Mouse (Mus musculus) T-cell, adult 2 months (primary cell): ENCODE data around the gene Traf3.

Source experiments
- DNase-seq: peaks from one replicate; pipeline ENCODE4 v3.0.0; 2022; ENCODE audit warnings: low spot score

Gene Traf3

GRCm38 (mm10) chr12:111203945-111204344 lies 37.8 kb downstream of the Traf3 start:
- DNase-seq: no peak

- no peak for DNase-seq
Observed at GRCm38 (mm10) chr12:111207641-111208040, 41.5 kb downstream of the Traf3 start.

GRCm38 (mm10) chr12:111211729-111212128 lies 45.6 kb downstream of the Traf3 start:
- DNase-seq: no peak

- DNase-seq: no peak
Observed at GRCm38 (mm10) chr12:111218867-111219266, 52.7 kb downstream of the Traf3 start.

- peak; percentile 4 for DNase-seq
Observed at GRCm38 (mm10) chr12:111225197-111225780, 59.1 kb downstream of the Traf3 start.

- no peak for DNase-seq
Observed at GRCm38 (mm10) chr12:111227410-111227809, 61.2 kb downstream of the Traf3 start.

- DNase-seq: no peak
Observed at GRCm38 (mm10) chr12:111228488-111228887, 62.3 kb downstream of the Traf3 start.

- no peak for DNase-seq
Observed at GRCm38 (mm10) chr12:111230793-111231192, 64.6 kb downstream of the Traf3 start.

GRCm38 (mm10) chr12:111233798-111234197 lies 67.6 kb downstream of the Traf3 start:
- no peak for DNase-seq

- no peak for DNase-seq
Observed at GRCm38 (mm10) chr12:111234383-111234782, 68.2 kb downstream of the Traf3 start.

- no peak for DNase-seq
Observed at GRCm38 (mm10) chr12:111235631-111236030, 69.5 kb downstream of the Traf3 start.

GRCm38 (mm10) chr12:111237611-111238188 lies 71.5 kb downstream of the Traf3 start:
- DNase-seq: no peak

GRCm38 (mm10) chr12:111238345-111238744 lies 72.2 kb downstream of the Traf3 start:
- DNase-seq: no peak

- DNase-seq: peak; percentile 15
Observed at GRCm38 (mm10) chr12:111238778-111239177, 72.6 kb downstream of the Traf3 start.

- DNase-seq: no peak
Observed at GRCm38 (mm10) chr12:111239930-111240329, 73.8 kb downstream of the Traf3 start.

GRCm38 (mm10) chr12:111241916-111242315 lies 75.7 kb downstream of the Traf3 start:
- DNase-seq: no peak

GRCm38 (mm10) chr12:111242346-111242745 lies 76.2 kb downstream of the Traf3 start:
- DNase-seq: no peak

GRCm38 (mm10) chr12:111243733-111244132 lies 77.6 kb downstream of the Traf3 start:
- DNase-seq: no peak

GRCm38 (mm10) chr12:111245070-111245469 lies 78.9 kb downstream of the Traf3 start:
- DNase-seq: no peak

GRCm38 (mm10) chr12:111246808-111247464 lies 80.8 kb downstream of the Traf3 start:
- no peak for DNase-seq

GRCm38 (mm10) chr12:111249095-111249494 lies 82.9 kb downstream of the Traf3 start:
- no peak for DNase-seq

- DNase-seq: no peak
Observed at GRCm38 (mm10) chr12:111250116-111250515, 83.9 kb downstream of the Traf3 start.

- DNase-seq: no peak
Observed at GRCm38 (mm10) chr12:111251227-111251626, 85.1 kb downstream of the Traf3 start.

- no peak for DNase-seq
Observed at GRCm38 (mm10) chr12:111263650-111264049, 97.5 kb downstream of the Traf3 start.
